Mouse (Mus musculus): ENCODE measurements around the gene Lrriq4. TPM values are rescaled to one million over a fixed set of nuclear protein-coding genes. Genes with fewer than 3 reads are reported as not detected.

The Lrriq4 gene
- not detected in 2 replicates for polyA plus RNA-seq (2016; fragmentation: Nextera tagmentation; extraction: Ambion mirVana)

GRCm38 (mm10) chr3:30644207-30644606 is at the start of gene Lrriq4:
Gene Lrriq4 (plus strand): TSS chr3:30644507.
- H3K27me3 ChIP-seq = peaks cover 10% of the 10 kb centered on the region; the same call in 1 of the 2 replicates
- no peak within 1 kb of the TSS for H3K4me3 ChIP-seq
- 68% methylated on average over 2 of the region's 2 CpGs for WGBS
- no peaks in the 10 kb centered on the region for H3K9me3 ChIP-seq
- no peak within 1 kb of the TSS for H3K27ac ChIP-seq
- H3K36me3 ChIP-seq = no peaks in the 10 kb centered on the region
- H3K4me1 ChIP-seq = peaks cover 3% of the 10 kb centered on the region; the same call in 1 of the 2 replicates
- ATAC-seq (ENCODE audit: insufficient number of reproducible peaks, insufficient read depth, low FRiP score, low TSS enrichment) = no peak
- no peak within 1 kb of the TSS for H3K9ac ChIP-seq
- no peak within 1 kb of the TSS for H3K4me2 ChIP-seq (replicated peaks)

GRCm38 (mm10) chr3:30595111-30595832 is 49.0 kb upstream of the Lrriq4 start:
- under 1% methylated on average over 62 of the region's 62 CpGs for WGBS
- H3K4me3 ChIP-seq = peak overlapping the region; percentile 75
- no peaks in the 10 kb centered on the region for H3K36me3 ChIP-seq
- peak overlapping the region; percentile 81 for H3K9ac ChIP-seq
- no peaks in the 10 kb centered on the region for H3K9me3 ChIP-seq
- ATAC-seq (ENCODE audit: insufficient number of reproducible peaks, insufficient read depth, low FRiP score, low TSS enrichment) = peak; percentile 43
- H3K27ac ChIP-seq = 0 out of 2 replicates have a peak overlapping the region, but pooled peaks have one; percentile 31
- 0 out of 2 replicates have a peak, but pooled peaks cover 6% of the 10 kb centered on the region for H3K4me1 ChIP-seq
- peak overlapping the region; percentile 74 for H3K4me2 ChIP-seq (replicated peaks)
- no peaks in the 10 kb centered on the region for H3K27me3 ChIP-seq

- Histone ChIP-seq H3K36me3 (no peaks in the 10 kb centered on the region), H3K27me3 (no peaks in the 10 kb centered on the region), H3K4me2 (replicated peaks) (no peak overlapping the region), H3K9me3 (no peaks in the 10 kb centered on the region), H3K4me3 (no peak overlapping the region), H3K27ac (no peak overlapping the region), H3K4me1 (0 out of 2 replicates have a peak, but pooled peaks cover 6% of the 10 kb centered on the region), H3K9ac (no peak overlapping the region)
- ATAC-seq (ENCODE audit: insufficient number of reproducible peaks, insufficient read depth, low FRiP score, low TSS enrichment) = no peak
- WGBS = 81% methylated on average over 7 of the region's 7 CpGs
Measured at GRCm38 (mm10) chr3:30597271-30597670, 47.0 kb upstream of the Lrriq4 start.

- peak within 1 kb of the TSS; percentile 61 for H3K27ac ChIP-seq
Measured at GRCm38 (mm10) chr3:30599711-30600545, 44.4 kb upstream of the Lrriq4 start, which contains the start of gene Actrt3. Gene Actrt3 (minus strand): TSS chr3:30599939.

GRCm38 (mm10) chr3:30600717-30601116 is 43.6 kb upstream of the Lrriq4 start:
- WGBS = under 1% methylated on average over 14 of the region's 14 CpGs
- peak overlapping the region; percentile 45 for H3K4me3 ChIP-seq
- no peaks in the 10 kb centered on the region for H3K9me3 ChIP-seq
- peak overlapping the region; percentile 90 for H3K4me2 ChIP-seq (replicated peaks)
- peaks cover 13% of the 10 kb centered on the region for H3K4me1 ChIP-seq
- H3K36me3 ChIP-seq = peaks cover 8% of the 10 kb centered on the region
- no peaks in the 10 kb centered on the region for H3K27me3 ChIP-seq
- H3K27ac ChIP-seq = peak overlapping the region; percentile 61
- H3K9ac ChIP-seq = peak overlapping the region; percentile 19
- no peak for ATAC-seq (ENCODE audit: insufficient number of reproducible peaks, insufficient read depth, low FRiP score, low TSS enrichment)

More at GRCm38 (mm10) chr3:30599711-30600545, 44.4 kb upstream of the Lrriq4 start, which contains the start of gene Actrt3:
- Histone ChIP-seq H3K4me3 (peak within 1 kb of the TSS; percentile 45), H3K36me3 (peaks cover 8% of the 10 kb centered on the region), H3K9me3 (no peaks in the 10 kb centered on the region), H3K4me1 (peaks cover 13% of the 10 kb centered on the region), H3K4me2 (replicated peaks) (peak within 1 kb of the TSS; percentile 90), H3K9ac (peak within 1 kb of the TSS; percentile 53), H3K27me3 (no peaks in the 10 kb centered on the region)
- no peak for ATAC-seq (ENCODE audit: insufficient number of reproducible peaks, insufficient read depth, low FRiP score, low TSS enrichment)
- 1% methylated on average over 31 of the region's 32 CpGs for WGBS

- peak overlapping the region; percentile 90 for H3K4me2 ChIP-seq (replicated peaks)
- H3K4me1 ChIP-seq = peaks cover 13% of the 10 kb centered on the region
- H3K4me3 ChIP-seq = peak overlapping the region; percentile 45
- H3K9ac ChIP-seq = no peak overlapping the region
- no peak overlapping the region for H3K27ac ChIP-seq
- H3K36me3 ChIP-seq = peaks cover 10% of the 10 kb centered on the region
- H3K27me3 ChIP-seq = no peaks in the 10 kb centered on the region
- no peaks in the 10 kb centered on the region for H3K9me3 ChIP-seq
- under 1% methylated on average over 17 of the region's 17 CpGs for WGBS
- ATAC-seq (ENCODE audit: insufficient number of reproducible peaks, insufficient read depth, low FRiP score, low TSS enrichment) = no peak
Measured at GRCm38 (mm10) chr3:30601175-30601574, 43.1 kb upstream of the Lrriq4 start.

GRCm38 (mm10) chr3:30601610-30602064 is 42.7 kb upstream of the Lrriq4 start:
- no peak for ATAC-seq (ENCODE audit: insufficient number of reproducible peaks, insufficient read depth, low FRiP score, low TSS enrichment)
- H3K4me2 ChIP-seq (replicated peaks) = peak overlapping the region; percentile 90
- H3K9me3 ChIP-seq = no peaks in the 10 kb centered on the region
- WGBS = under 1% methylated on average over 13 of the region's 13 CpGs
- peak overlapping the region; percentile 84; the same call in 1 of the 2 replicates for H3K9ac ChIP-seq
- H3K27ac ChIP-seq = peak overlapping the region; percentile 95
- H3K36me3 ChIP-seq = peaks cover 14% of the 10 kb centered on the region
- no peaks in the 10 kb centered on the region for H3K27me3 ChIP-seq
- H3K4me3 ChIP-seq = peak overlapping the region; percentile 86
- peaks cover 13% of the 10 kb centered on the region for H3K4me1 ChIP-seq

GRCm38 (mm10) chr3:30602065-30602739 is 42.1 kb upstream of the Lrriq4 start, which contains the start of gene Mynn:
Gene Mynn (plus strand): TSS chr3:30602065.
- peak; percentile 88 for ATAC-seq (ENCODE audit: insufficient number of reproducible peaks, insufficient read depth, low FRiP score, low TSS enrichment)
- peak within 1 kb of the TSS; percentile 90 for H3K4me2 ChIP-seq (replicated peaks)
- H3K27me3 ChIP-seq = no peaks in the 10 kb centered on the region
- H3K4me3 ChIP-seq = peak within 1 kb of the TSS; percentile 86
- no peaks in the 10 kb centered on the region for H3K9me3 ChIP-seq
- peaks cover 16% of the 10 kb centered on the region for H3K36me3 ChIP-seq
- WGBS = under 1% methylated on average over 40 of the region's 40 CpGs
- H3K27ac ChIP-seq = peak within 1 kb of the TSS; percentile 95
- H3K4me1 ChIP-seq = peaks cover 13% of the 10 kb centered on the region
- H3K9ac ChIP-seq = peak within 1 kb of the TSS; percentile 84

- under 1% methylated on average over 27 of the region's 27 CpGs for WGBS
- H3K4me3 ChIP-seq = peak overlapping the region; percentile 86
- no peaks in the 10 kb centered on the region for H3K9me3 ChIP-seq
- peak; percentile 45 for ATAC-seq (ENCODE audit: insufficient number of reproducible peaks, insufficient read depth, low FRiP score, low TSS enrichment)
- peaks cover 21% of the 10 kb centered on the region for H3K36me3 ChIP-seq
- peak overlapping the region; percentile 84 for H3K9ac ChIP-seq
- peak overlapping the region; percentile 95 for H3K27ac ChIP-seq
- H3K4me2 ChIP-seq (replicated peaks) = peak overlapping the region; percentile 90
- H3K27me3 ChIP-seq = no peaks in the 10 kb centered on the region
- peaks cover 13% of the 10 kb centered on the region for H3K4me1 ChIP-seq
Measured at GRCm38 (mm10) chr3:30602740-30603098, 41.6 kb upstream of the Lrriq4 start.

GRCm38 (mm10) chr3:30603256-30603655 is 41.1 kb upstream of the Lrriq4 start:
- Histone ChIP-seq H3K4me2 (replicated peaks) (peak overlapping the region; percentile 90), H3K9ac (peak overlapping the region; percentile 84), H3K27ac (0 out of 2 replicates have a peak overlapping the region, but pooled peaks have one; percentile 95), H3K27me3 (no peaks in the 10 kb centered on the region), H3K9me3 (no peaks in the 10 kb centered on the region), H3K4me1 (peaks cover 13% of the 10 kb centered on the region), H3K4me3 (peak overlapping the region; percentile 86), H3K36me3 (peaks cover 25% of the 10 kb centered on the region)
- no peak for ATAC-seq (ENCODE audit: insufficient number of reproducible peaks, insufficient read depth, low FRiP score, low TSS enrichment)
- 40% methylated on average over 10 of the region's 10 CpGs for WGBS

- WGBS = 87% methylated on average over 3 of the region's 3 CpGs
- Histone ChIP-seq H3K27me3 (no peaks in the 10 kb centered on the region), H3K9me3 (no peaks in the 10 kb centered on the region), H3K4me2 (replicated peaks) (no peak overlapping the region), H3K27ac (no peak overlapping the region), H3K9ac (no peak overlapping the region), H3K36me3 (peaks cover 62% of the 10 kb centered on the region), H3K4me3 (no peak overlapping the region), H3K4me1 (no peaks in the 10 kb centered on the region)
- no peak for ATAC-seq (ENCODE audit: insufficient number of reproducible peaks, insufficient read depth, low FRiP score, low TSS enrichment)
Measured at GRCm38 (mm10) chr3:30608999-30609398, 35.3 kb upstream of the Lrriq4 start.
